Mouse (Mus musculus) liver, embryonic 16.5 days (tissue): ENCODE measurements around the gene Ebpl. TPM values are rescaled to one million over a fixed set of nuclear protein-coding genes. Genes with fewer than 3 reads are reported as not detected.
"Not testable (repeated sequence)": the region's sequence is repeated elsewhere in the genome, so short reads cannot be mapped to it uniquely, and the experiment has no call there.

ENCODE experiments used
- ATAC-seq: fragments of 200-750 bp; cut with Nextera tagmentation; 2 replicates; pipeline ENCODE4 v1.8.0; 2017; ENCODE audit warnings: low read depth, mild to moderate bottlenecking, moderate number of reproducible peaks, moderate library complexity
- H3K27ac ChIP-seq: fragments of 300-500 bp; sonication (generic); 2 replicates; pipeline ENCODE4 v1.5.1; 2014; ENCODE audit warnings: mild to moderate bottlenecking, low read length
- H3K27me3 ChIP-seq: fragments of 300-500 bp; sonication (generic); 2 replicates; pipeline ENCODE4 v1.6.1; 2014; ENCODE audit warnings: low read depth, low read length, mixed read lengths; ENCODE audit not compliant: control insufficient read depth, insufficient read depth
- H3K36me3 ChIP-seq: fragments of 300-500 bp; sonication (generic); 2 replicates; pipeline ENCODE4 v1.6.1; 2014; ENCODE audit warnings: mild to moderate bottlenecking; ENCODE audit not compliant: control insufficient read depth, insufficient read depth
- H3K4me1 ChIP-seq: fragments of 300-500 bp; sonication (generic); 2 replicates; pipeline ENCODE4 v1.6.1; 2014; ENCODE audit warnings: low read depth, low read length, mixed read lengths; ENCODE audit not compliant: control insufficient read depth
- H3K4me2 ChIP-seq: fragments of 300-500 bp; sonication (generic); 2 replicates; pipeline ENCODE4 v1.6.1; 2014; ENCODE audit warnings: low read depth, low read length, mixed read lengths
- H3K4me3 ChIP-seq: fragments of 300-500 bp; sonication (generic); 2 replicates; pipeline ENCODE4 v1.5.1; 2014; ENCODE audit warnings: low read depth, mild to moderate bottlenecking, low read length
- H3K9ac ChIP-seq: fragments of 300-500 bp; sonication (generic); 2 replicates; pipeline ENCODE4 v1.6.1; 2014; ENCODE audit warnings: low read depth, low read length
- H3K9me3 ChIP-seq: fragments of 300-500 bp; sonication (generic); replicated peaks from 2 replicates; pipeline ENCODE4 v1.6.1; 2016; ENCODE audit warnings: low read length; ENCODE audit not compliant: control insufficient read depth
- WGBS: fragments of 180-500 bp; shearing (Covaris S2); extraction: QIAGEN DNeasy Blood & Tissue Kit; methylation state at CpG from one replicate; pipeline ENCODE4 v1.1.7; 2014; ENCODE audit not compliant: insufficient replicate concordance; 5-methylcytosine and 5-hydroxymethylcytosine counted together
- polyA plus RNA-seq: library from polyadenylated mRNA; unstranded; fragments of >200 nt; fragmentation: Nextera tagmentation; extraction: Ambion mirVana; gene quantifications from 2 replicates; pipeline ENCODE4 v1.2.1, GENCODE M21; 2015

The Ebpl gene
- polyA plus RNA-seq, 1 experiment from 2014 or later = 5.0 TPM

DNA sequence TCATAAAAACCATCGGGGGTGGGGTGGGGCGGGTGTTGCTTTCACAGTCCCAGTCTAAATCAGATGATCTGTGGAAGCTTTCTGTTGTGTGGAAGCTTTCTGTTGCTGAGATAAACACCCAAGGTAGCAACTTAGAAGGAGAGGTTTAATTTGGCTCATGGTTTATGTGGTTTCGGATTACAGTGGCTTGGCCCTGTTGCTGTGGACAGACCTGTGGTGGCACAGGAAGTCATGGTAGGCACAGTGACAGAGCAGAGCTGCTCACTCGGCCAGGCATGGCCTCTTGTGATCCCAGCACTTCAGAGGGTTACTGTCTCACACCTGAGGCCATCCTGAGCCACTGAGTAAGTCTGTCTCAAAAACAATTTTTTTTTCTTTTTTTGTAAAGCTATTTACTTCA, 20.9 kb downstream of the Ebpl start:
- no peak for ATAC-seq
- H3K27ac ChIP-seq = no peak overlapping the region
- H3K9me3 ChIP-seq = no peaks in the 10 kb centered on the region
- no peak overlapping the region for H3K9ac ChIP-seq
- H3K4me1 ChIP-seq = no peaks in the 10 kb centered on the region
- no peak overlapping the region for H3K4me2 ChIP-seq
- no peak overlapping the region for H3K4me3 ChIP-seq
- H3K36me3 ChIP-seq = no peaks in the 10 kb centered on the region
- 68% methylated on average over 4 of the region's 4 CpGs for WGBS
- H3K27me3 ChIP-seq = no peaks in the 10 kb centered on the region

DNA sequence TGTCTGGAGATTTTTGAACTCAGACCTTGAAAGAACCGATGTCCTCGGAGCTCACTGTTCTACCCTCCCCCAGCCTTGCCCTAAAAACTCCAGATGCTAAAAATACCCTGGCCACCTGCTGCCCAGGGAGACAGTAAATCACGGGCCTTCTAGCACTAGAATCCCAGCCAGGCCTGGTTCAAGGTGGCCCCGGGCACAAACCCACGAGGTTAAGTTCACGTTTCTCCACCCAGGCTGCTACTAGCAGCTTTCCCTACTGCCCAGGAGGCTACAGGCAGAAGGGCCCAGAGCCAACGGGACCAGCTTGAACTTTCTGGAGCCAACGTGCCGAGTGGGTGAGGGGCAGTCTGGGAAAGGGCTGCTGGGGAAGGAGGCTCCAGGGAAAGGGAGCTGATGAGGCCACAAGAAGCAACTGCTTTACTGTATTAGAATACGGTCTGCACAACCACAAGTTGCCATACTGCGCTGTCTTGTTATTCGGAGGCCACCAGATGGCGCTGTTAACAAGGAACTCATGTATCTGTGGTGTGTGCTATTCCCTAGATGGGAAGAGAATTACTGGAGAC, 29.2 kb downstream of the Ebpl start:
- Histone ChIP-seq H3K4me3 (no peak overlapping the region), H3K9me3 (no peaks in the 10 kb centered on the region), H3K4me1 (peaks cover 3% of the 10 kb centered on the region), H3K9ac (no peak overlapping the region), H3K27ac (no peak overlapping the region), H3K36me3 (no peaks in the 10 kb centered on the region), H3K4me2 (no peak overlapping the region), H3K27me3 (no peaks in the 10 kb centered on the region)
- WGBS = 17% methylated on average over 13 of the region's 13 CpGs
- peak; percentile 55 for ATAC-seq

DNA sequence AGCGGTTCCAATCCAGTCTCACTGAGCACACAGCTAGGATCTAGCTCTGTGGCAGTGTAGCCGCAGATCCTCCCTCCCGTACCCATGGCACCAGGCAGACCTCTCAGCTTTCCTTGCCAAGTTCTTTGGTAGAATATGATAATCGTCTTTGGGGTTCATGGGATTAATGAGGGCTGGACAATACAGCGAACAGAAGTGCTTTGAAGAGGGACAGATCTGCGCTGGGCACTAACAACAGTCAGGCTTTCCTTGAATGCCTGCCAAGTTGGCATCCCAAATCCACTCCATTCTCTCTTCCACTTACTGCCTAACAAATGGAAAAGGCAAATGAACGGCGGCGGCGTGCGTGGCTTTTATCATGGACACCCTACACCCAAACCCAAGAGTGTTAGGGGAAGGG, 29.6 kb downstream of the Ebpl start:
- 73% methylated on average over 11 of the region's 11 CpGs for WGBS
- Histone ChIP-seq H3K4me2 (no peak overlapping the region), H3K9ac (no peak overlapping the region), H3K4me3 (no peak overlapping the region), H3K9me3 (no peaks in the 10 kb centered on the region), H3K27me3 (no peaks in the 10 kb centered on the region), H3K4me1 (peaks cover 3% of the 10 kb centered on the region), H3K36me3 (no peaks in the 10 kb centered on the region), H3K27ac (no peak overlapping the region)
- no peak for ATAC-seq

DNA sequence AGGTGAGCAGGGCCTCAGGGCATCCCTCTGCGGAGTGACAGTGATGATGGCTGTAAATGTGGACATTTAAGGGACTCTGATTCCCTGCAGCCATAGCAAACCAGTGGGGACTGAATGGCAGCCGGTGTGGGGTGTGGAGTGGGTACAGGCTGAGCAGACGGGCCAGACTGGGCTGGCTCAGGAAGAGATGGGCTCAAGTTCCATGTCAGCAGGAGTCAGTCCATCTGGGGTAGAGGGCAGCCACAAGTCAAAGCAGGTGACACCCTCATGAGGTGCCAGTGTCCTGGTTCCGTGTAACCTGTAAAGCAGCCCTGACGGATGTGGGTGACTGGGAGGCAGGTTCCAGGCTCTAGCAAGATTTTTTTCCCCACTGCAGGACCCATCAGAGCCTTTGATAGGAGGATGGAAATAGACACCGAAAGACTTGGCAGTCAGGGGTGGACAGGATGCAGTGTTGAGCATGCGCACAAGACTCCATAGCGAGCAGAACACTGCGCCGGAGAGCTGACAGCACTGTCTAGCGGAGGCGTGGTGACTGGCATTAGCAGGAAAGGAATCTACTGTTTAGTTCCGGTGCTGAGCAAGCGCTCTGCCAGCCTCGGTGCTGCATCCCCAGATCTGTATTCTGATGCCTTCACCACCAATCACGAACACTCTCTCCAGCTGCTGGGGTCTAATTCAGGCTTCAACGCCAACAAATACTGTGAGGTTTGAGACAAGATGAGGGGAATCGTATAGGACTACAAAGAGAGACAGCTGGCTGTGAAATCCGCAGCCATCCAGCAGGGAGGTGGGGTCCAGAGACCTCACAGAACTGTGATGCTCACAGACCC, 32.4 kb downstream of the Ebpl start:
- 28% methylated on average over 19 of the region's 19 CpGs for WGBS
- no peaks in the 10 kb centered on the region for H3K9me3 ChIP-seq
- H3K9ac ChIP-seq = no peak overlapping the region
- H3K27me3 ChIP-seq = no peaks in the 10 kb centered on the region
- no peak overlapping the region for H3K27ac ChIP-seq
- ATAC-seq = peak; percentile 39; the same call in 1 of the 2 replicates
- H3K36me3 ChIP-seq = no peaks in the 10 kb centered on the region
- peaks cover 3% of the 10 kb centered on the region for H3K4me1 ChIP-seq
- H3K4me2 ChIP-seq = peak overlapping the region; percentile 42
- H3K4me3 ChIP-seq = peak overlapping the region; percentile 28; the same call in 1 of the 2 replicates

DNA sequence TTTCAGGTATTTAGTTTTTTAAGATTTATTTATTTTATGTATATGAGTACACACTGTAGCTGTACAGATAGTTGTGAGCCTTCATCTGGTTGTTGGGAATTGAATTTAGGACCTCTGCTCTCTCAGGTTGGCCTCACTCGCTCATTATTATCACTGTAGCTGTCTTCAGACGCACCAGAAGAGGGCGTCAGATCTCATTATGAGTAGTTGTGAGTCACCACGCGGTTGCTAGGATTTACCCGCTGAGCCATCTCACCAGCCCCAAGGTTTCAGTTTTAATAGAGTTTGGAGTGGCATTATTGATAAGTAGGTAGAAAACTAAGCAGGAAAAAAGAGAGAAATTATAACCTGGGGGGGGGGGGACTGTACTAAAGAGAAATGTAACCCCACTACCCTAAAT, 33.2 kb downstream of the Ebpl start:
- H3K4me1 ChIP-seq, H3K27ac ChIP-seq, H3K4me3 ChIP-seq, H3K9me3 ChIP-seq, H3K27me3 ChIP-seq, H3K9ac ChIP-seq, ATAC-seq, H3K36me3 ChIP-seq: not testable (repeated sequence)
- WGBS = 29% methylated on average over 6 of the region's 6 CpGs
- H3K4me2 ChIP-seq = peak overlapping the region; percentile 42; the same call in 1 of the 2 replicates

DNA sequence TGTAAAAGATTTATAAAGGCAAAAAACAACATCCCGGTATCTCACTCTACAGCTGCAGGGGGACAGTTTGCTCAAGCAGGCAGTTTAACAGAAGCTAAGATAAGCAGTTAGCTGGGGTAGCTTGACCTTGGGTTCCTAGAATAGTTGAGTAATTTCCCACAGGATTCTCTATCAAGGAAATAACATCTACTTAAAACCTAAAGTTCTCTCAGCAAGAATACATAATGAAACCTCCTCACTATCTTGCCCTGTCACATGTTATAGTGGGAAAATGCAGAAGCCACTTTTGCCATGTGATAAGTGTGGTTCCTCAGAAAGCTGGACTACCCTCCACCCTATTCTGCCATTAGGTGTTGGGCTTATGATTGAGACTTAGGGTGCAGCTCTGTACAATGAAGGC, 37.5 kb downstream of the Ebpl start:
- no peak for ATAC-seq

DNA sequence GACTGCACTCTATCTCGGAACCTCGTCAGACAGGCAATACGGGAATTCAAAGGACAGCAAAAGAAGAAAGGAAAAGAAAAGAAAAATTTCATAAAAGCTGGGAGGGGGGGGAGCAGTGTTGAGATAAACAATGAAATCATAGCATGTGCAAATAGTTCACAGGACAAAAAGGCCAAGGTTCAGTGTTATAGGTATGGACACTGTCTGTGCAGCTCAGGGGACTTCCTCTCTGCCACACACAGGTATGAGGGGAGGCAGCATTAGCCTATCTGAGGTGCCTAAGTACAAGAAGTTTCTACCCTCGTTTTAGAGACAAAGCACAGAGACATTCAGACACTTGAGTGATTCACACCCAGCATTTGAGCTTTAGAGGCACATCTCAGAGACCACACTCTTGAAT, 39.0 kb downstream of the Ebpl start:
- Histone ChIP-seq H3K4me1 (no peaks in the 10 kb centered on the region; the same call in 1 of the 2 replicates), H3K4me2 (no peak overlapping the region), H3K27me3 (no peaks in the 10 kb centered on the region), H3K4me3 (no peak overlapping the region), H3K9ac (no peak overlapping the region), H3K27ac (no peak overlapping the region), H3K9me3 (no peaks in the 10 kb centered on the region), H3K36me3 (no peaks in the 10 kb centered on the region)
- WGBS = 58% methylated on average over 4 of the region's 4 CpGs
- no peak for ATAC-seq

More for the DNA sequence above, 37.5 kb downstream of the Ebpl start:
- H3K9ac ChIP-seq = no peak overlapping the region
- H3K27me3 ChIP-seq = no peaks in the 10 kb centered on the region
- no peak overlapping the region for H3K27ac ChIP-seq
- no peak overlapping the region for H3K4me2 ChIP-seq
- H3K4me1 ChIP-seq = no peaks in the 10 kb centered on the region; the same call in none of the 2 replicates
- no peak overlapping the region for H3K4me3 ChIP-seq
- WGBS = 42% methylated on average over 1 of the region's 1 CpGs
- no peaks in the 10 kb centered on the region for H3K36me3 ChIP-seq
- H3K9me3 ChIP-seq = no peaks in the 10 kb centered on the region

DNA sequence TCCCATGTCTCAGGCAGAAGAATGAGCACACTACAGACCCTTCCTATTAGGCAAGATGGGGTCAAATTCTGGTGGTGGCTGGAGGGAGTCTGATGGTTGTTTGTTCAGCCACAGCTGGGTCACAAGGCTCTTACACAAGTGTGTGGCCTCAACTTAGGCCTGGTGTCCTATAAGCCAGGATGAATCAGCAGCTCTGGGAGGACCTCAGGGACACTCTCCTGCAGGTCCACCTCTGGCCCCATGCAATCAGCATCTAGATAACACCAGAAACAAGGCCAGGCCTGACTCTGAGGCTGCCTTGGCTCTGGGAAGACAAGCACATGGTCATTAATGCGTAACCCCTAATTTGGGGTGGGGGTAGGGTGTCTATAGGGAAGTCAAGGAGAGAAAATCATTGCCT, 39.5 kb downstream of the Ebpl start:
- Histone ChIP-seq H3K4me3 (no peak overlapping the region), H3K27ac (no peak overlapping the region), H3K9me3 (no peaks in the 10 kb centered on the region), H3K27me3 (no peaks in the 10 kb centered on the region), H3K4me1 (no peaks in the 10 kb centered on the region; the same call in 1 of the 2 replicates), H3K9ac (no peak overlapping the region), H3K4me2 (no peak overlapping the region), H3K36me3 (no peaks in the 10 kb centered on the region)
- peak; percentile 87 for ATAC-seq
- WGBS = 74% methylated on average over 1 of the region's 1 CpGs

DNA sequence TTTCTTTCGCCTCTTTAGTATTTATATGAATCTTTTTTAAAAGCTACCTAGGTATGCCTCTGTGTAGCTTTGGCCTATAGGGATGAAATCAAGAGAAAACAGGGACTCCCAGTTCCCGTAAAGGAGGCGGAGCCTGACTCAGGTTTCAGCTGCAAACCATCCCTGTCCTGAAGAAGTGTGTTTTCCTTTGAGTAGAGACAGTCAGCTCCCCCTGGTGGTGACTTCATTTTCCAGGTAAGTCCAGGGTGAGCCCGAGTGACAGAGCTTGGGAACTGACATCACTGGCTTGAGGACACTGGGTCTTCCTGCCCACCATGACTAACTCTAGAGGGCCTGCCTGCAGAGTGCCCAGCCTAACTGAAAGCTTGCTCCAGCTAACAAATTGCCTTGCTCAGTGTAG, 43.4 kb downstream of the Ebpl start:
- no peaks in the 10 kb centered on the region for H3K27me3 ChIP-seq
- no peak for ATAC-seq
- no peaks in the 10 kb centered on the region for H3K36me3 ChIP-seq
- no peaks in the 10 kb centered on the region for H3K9me3 ChIP-seq
- 29% methylated on average over 4 of the region's 4 CpGs for WGBS
- no peak overlapping the region for H3K4me2 ChIP-seq
- H3K4me3 ChIP-seq = no peak overlapping the region
- no peak overlapping the region for H3K27ac ChIP-seq
- H3K9ac ChIP-seq = no peak overlapping the region
- H3K4me1 ChIP-seq = no peaks in the 10 kb centered on the region; the same call in 1 of the 2 replicates
